Mouse (Mus musculus) hematopoietic stem cell, adult 5-6 weeks (primary cell): Measurements from ENCODE around the gene Hhipl1. TPM values are rescaled to one million over a fixed set of nuclear protein-coding genes. Genes with fewer than 3 reads are reported as not detected.
A peak's percentile ranks its signal among the peaks of the same experiment; 100 is the strongest.

ENCODE experiments used
- ATAC-seq, 2 experiments: fragments of 125-278 bp in 1 of 2; replicated peaks in 1 of 2; 2 replicates each; pipeline ENCODE4 v1.8.0; 2016 to 2017; ENCODE audit warnings: inconsistent platforms in 2 of 2, mild to moderate bottlenecking in 2 of 2, moderate number of reproducible peaks in 2 of 2, low read depth in 1 of 2, moderate TSS enrichment in 1 of 2; ENCODE audit not compliant: low FRiP score in 2 of 2, poor library complexity in 2 of 2, severe bottlenecking in 2 of 2, insufficient read depth in 1 of 2, low TSS enrichment in 1 of 2
- total RNA-seq: library from RNA; stranded (forward); fragments of 172-1452, 232-1000 nt; gene quantifications from 2 replicates; pipeline ENCODE4 v1.2.3, GENCODE M21; 2017

Hhipl1 gene
- total RNA-seq, 1 experiment from 2014 or later = not detected

DNA sequence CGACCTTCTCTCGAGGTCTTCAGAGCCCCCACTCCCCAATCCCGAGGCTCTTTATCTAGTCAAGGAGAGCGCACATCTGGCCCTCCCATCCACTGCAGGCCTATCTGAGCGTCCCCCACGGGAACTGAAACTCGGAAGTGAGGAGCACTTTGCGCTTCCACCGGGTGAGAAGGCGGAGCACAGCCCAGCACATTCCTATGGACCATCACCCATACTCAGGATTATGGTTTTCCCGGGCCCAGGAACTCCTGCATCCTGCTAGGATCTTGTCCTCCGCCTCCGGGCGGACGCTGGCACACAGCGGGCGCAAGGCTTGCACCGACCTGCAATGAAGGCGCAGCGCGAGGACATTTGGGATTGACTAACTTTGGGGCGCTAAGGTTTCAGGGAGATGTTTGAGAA is 27.4 kb downstream of the Hhipl1 start:
- ATAC-seq = peak; percentile 28 to 37; a peak in 3 of 4 replicates

DNA sequence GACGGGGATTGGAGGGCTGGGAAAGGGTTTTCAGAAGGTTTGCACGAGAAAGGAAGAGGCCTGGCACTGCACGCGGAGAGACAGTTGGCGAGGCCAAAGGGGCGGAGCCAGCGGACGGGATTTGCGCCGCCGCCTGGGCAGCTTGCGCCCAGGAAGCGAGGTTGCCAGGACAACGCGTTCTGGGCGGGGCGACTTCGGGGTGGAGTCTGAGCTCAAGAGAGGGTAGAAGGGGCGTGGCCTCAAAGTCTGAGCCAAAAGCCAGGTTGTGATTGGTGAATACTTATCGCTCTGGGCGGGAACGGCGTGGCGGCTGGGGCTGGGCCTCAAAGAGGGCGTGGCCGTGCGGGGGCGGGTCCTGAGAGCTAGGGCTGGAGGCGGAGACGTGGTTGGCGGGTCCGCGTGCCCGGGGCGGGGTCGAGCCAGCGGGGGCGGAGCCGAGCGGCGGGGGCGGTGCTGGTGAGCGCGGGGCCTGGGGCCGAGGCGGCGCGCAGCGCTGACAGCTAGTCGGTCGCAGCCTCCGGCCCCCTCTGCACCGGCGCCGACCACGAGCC is 27.9 kb downstream of the Hhipl1 start, which contains the start of gene Cyp46a1:
Cyp46a1 (plus strand) TSS at position 487 of the 551 bp plus-strand sequence.
- peak; percentile 79 to 87 for ATAC-seq

DNA sequence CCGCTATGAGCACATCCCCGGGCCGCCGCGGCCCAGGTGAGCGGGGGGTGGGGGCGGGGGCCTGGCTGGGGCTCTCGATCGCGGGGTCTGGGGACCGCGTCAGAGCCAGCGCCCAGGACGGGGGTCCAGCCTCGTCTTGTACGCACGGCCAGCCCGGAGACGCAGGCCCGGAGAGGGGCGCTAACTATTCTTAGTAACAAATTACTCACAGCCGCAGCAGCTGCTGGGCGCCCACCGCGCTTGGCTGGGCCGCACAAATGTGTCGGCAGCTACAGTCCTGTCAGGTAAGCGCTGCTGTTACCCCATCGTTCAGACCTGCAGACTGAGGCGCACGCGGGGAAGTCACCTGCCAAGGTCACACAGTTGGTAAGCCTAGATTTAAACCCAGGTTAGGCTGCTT is 28.5 kb downstream of the Hhipl1 start:
- no peak for ATAC-seq

DNA sequence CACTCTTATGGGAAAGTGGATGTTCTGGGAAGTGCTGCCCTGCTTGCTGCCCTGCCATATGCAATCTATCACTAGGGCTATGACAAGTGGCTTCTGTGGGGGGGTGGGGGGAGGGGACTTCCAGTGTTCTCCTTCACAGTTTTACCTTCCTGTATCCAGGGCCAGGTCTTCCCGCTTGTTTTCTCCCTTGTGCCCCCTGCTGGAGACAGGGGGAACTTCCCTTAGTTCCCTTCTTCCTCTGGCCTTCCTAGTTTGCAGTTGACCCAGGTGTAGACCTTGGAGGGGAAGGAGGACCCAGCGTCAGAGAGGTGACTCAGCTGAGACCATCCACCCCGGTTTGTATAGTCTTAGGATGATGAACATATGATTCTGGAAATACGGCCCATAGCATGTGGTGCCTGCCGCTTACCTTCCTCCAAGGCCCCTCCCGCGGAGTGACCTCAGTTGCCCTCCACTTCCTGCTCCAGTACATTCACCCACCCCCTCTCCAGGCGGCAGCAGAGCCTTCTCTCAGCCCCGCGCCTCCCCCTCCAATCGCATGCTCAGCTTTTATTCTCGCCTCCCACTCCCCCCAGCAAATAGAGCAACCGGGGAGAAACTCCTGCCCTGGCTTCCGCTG is 32.6 kb downstream of the Hhipl1 start:
- ATAC-seq = peak; percentile 19 to 22; a peak in 1 of 4 replicates

DNA sequence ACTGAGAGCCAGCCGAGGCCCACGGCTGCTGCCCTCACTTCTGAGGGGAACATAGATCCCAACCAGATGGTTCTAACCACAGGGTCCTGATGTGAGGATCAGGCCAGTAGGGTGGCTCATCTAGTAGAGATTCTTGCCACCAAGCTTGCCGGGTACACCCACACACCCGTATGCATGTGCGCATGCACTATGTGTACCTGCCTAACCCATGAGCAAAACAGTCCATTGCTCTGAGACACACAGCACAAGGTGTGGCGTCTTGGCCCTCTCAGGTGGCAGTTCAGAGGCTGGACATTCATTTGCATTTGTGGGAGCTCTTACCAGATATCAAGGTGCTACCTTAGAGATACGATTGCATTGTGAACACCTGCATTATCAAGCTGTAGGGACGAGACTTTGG is 42.1 kb downstream of the Hhipl1 start:
- no peak for ATAC-seq

DNA sequence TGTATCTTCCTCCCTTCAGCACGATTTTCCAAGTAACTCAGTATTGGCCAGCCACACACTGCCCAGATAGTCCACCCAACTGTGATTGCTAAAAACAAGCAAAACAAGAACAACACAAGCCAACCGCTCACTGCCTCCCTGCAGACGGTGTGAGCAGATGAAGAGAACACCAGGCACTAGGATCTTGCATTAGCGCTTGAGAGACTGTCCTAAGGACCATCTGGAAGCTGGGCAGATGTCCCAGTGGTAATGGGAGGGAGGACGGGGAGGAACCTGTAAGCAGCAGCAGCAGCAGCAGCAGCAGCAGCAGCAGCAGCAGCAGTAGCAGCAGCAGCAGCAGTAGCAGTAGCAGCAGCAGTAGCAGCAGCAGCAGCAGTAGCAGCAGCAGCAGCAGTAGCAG is 43.0 kb downstream of the Hhipl1 start:
- no peak for ATAC-seq

DNA sequence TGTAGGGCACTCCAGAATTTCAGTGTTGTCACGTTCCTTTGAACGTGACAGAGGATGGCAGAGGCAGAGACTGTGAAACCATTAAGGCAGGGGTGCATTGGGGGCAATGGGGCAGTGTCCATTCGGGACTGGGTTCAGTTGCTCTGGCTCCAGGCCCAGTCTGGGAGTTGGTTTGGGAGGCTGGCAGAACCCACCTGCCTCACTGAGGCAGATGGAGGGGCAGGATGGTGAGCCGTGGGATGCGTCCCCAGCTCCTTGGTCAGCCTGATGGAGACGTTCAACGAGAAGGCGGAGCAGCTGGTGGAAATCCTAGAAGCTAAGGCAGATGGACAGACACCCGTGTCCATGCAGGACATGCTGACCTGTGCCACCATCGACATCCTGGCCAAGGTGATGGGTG is 44.9 kb downstream of the Hhipl1 start:
- ATAC-seq = no peak

DNA sequence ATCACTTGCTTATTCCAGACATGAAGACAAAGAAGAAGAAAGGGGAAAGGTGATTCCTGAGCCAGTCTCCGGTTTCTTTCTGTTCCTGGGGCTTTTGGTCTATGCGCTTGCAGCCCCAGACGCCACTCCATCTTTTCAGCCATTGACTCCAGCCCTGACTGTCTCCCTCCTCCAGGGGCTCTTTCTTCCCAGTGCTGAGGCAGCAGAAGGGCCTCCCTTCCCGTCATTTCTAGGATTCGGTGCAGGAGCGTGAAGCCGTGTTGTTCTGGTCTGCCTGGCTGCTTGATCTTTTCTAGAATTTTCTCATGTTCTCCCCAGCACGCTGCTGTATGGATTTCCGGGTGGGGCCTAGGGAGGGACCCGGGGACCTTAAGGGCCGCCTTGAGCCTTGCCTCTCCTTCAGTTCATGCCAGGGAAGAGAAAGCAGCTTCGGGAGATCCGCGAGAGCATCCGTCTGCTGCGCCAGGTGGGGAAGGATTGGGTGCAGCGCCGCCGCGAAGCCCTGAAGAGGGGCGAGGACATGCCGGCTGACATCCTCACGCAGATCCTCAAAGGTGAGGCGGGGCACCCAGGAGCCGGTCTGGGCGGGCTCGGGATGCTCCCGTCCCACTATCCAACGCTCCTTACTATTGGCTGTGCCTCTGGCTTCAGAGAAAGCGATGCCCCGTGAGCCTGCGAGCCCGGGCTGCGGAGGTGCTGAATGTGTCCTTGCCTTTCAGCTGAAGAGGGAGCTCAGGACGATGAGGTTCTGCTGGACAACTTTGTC is 46.5 kb downstream of the Hhipl1 start:
- ATAC-seq = no peak

DNA sequence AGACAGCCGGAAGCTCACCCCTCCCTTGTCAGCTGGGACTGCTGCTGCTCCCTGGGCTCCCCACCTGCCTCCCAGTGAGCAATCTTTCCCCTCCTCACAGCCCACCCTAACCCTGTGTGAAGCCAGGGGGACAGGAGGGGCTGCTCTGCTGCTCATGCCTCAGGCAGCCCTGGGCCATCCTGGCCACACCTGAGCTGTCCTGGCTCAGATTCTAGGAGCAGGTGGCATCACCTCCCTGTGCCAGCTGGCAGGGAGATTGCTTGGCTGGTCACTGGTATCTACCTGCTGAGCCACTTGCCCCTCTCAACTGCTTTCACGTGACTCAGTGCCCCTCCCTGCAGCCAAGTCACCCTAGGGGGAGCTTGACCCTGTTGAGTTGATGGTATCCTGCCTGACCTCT is 48.2 kb downstream of the Hhipl1 start:
- no peak for ATAC-seq

DNA sequence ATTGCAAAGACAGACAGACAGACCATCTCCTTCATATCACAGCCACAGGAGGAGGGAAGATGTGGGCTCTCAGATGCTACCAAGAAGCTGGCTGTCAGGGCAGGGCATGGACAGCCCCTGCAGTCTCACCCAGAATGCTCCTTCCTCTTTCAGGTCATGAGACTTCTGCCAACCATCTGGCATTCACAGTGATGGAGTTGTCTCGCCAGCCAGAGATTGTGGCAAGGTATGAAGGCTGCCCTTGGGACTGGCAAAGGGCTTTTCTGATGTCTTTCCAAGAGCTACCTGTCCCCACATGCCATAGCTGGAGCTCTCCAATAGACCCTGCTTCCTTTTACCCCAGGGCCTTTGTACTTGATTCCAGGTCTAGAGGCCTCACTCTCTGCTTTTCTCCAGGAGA is 49.2 kb downstream of the Hhipl1 start:
- ATAC-seq = no peak

DNA sequence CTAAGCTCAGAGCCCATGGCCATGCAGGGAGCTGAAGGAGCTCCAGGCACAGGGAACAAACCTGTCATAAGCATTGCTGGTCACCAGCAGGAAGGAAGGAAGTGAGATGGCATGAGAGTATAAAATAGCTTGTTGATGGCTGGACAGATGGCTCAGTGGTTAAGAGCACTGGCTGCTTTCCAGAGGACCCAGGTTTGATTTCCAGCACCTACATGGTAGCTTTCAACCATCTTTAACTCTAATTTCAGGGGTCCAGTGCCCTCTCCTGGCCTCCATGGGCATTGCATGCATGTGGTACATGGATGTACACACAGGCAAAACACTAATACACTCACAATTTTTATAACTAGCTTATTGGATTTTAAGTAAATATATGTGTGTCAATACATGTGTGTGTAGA is 49.9 kb downstream of the Hhipl1 start:
- ATAC-seq = no peak

DNA sequence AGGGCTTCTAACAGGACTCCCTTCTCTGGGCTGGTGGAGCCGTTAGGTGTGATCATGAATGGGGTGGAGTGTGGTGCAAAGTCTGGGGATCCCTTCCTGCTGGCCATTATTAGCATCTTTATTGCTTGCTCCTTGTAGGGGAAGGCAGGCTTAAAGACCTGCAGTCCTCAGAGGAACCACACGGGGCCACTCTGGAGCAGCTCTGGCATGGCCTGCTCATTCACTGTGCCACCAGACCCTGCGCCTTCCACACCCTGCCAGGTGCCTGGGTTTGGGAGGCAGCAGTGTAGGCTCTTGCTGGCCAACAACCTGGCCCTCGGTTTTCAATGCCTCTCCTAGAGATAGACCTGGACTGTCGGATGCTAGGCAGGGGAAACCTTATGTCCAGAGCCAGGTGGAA is 57.7 kb downstream of the Hhipl1 start:
- ATAC-seq = peak; percentile 85 to 89

DNA sequence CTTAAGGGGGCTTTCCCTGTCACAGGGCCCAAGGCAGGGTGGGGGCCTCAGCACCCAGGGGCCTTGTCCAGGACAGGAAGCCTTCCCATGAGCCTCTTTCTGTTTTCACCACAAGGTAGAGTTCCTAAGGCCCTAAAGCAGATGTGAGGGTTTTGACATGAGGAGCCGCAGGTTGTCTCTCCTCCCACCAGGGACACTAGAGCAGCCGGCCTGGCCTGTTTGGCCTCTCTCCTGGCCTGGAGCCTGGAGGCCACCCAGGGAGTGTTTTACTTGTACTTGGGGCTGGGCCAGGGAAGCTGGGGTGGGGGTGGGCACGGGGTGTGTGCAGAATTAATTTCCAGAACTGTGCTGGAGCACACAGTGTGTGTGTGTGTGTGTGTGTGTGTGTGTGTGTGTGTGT is 59.3 kb downstream of the Hhipl1 start:
- ATAC-seq = no peak

DNA sequence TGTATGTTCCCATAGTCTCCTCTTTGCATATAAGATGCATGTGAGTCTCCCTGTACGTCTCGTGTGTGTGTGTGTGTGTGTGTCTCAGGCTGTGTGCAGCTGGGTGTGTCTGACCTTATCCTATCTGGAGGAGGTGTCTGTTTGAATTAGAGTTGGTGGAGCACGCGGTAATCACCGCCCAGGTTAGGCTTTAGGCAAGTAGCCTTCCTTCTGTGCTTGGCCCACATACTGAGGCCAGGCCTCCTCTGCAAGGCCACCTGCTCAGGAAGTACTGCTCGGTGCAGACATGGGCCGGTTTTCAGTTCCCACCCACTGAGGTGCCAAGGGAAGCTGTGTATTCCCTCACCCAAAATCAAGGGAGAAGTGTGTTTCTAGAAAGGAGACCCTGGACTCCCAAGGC is 59.8 kb downstream of the Hhipl1 start:
- no peak for ATAC-seq

DNA sequence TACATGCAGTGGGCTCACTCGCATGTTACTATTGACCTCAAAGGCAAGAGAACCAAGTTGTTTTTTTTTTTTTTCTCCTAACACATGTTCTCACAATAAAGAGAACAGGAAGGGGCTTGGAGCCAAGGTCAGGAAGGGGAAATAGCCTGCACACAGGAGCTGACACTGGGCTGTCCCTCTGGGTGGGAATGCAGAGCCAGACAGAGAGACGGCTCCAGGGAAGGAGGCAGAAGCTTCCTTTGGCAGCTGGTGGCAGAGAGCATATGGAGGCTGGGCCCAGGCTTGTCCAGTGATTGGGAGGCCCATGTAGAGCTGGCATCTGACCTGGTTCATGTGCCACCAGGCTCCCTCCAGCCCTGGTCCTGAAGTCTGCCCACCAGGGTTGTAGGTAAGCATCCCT is 61.8 kb downstream of the Hhipl1 start:
- no peak for ATAC-seq

DNA sequence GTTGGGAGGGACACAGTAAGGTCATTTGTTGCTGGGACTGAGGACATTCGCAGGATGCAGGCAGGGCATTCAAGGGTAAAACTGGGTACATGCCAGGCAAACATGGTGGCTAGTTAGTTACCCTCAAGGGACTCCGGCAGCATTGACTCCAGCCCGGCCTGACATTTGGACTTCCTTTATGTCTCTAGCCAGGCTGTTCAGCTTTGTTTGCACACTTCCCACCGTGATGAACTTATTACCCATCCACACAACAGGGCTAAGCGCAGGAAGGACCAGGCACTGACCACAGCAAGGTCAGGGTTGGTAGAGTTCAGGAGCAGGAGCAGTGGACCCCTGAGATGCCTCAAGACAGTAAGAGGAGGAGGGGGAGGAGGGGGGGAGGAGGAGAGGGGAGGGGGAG is 62.9 kb downstream of the Hhipl1 start:
- no peak for ATAC-seq

DNA sequence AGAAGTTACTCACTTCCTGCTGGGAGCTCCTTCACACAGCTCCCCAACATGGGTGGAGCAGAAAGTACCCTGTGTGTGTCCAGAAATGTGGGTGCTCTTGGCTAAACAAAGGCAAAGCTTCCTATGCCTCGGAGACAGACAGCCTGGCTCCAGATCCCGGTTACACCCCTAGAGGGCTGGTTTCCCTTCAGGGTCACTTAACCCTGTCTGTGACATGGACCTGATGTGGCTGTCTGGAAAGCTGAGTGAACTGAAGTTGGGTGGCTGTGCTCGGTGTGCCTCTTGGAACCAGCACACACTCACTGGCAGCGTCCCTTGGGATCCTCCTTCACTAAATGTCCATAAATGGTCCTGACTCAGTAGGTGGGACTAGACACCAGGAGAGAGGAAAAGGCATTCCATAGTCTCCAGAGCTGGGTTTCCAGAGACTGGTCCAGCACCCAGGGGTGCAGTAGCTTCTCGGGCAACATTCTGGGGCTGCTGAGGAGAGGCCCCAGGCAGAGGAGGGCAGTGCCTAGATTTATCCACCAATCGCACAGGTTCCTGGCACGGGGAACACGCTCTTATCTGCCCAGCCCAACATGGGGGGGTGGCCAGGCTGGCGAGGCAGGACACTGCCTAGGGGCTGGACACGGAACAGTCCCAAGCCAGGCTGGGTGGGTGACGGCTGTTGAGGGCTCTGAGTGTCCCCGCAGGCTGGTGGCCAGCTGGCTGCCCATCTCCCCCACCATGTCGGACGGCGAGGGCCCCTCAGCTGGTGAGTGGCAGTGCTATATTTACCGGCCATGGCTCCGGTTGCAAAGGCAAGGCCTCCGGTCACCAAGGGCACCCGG is 64.7 kb downstream of the Hhipl1 start, which contains the start of gene Eml1:
Eml1 (plus strand) TSS at position 362 of the 833 bp plus-strand sequence.
- no peak for ATAC-seq

DNA sequence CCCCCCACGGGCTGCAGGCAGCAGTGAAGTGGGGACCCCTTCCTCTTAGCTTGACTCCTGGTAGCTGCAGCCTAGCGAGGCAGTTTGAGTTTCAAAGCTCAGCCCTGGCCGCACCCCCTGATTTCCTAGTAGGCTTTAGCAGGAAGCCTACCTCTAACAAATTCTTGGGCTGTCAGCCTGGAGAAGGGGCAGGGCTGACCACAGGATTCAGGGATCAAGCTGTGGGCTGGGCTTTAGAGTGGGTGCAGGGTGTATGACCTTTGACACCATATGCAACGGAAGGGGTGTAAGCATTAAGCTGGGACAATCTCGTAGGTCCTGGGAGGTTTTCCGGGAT is 65.3 kb downstream of the Hhipl1 start:
- ATAC-seq = no peak
